Mouse (Mus musculus): ENCODE measurements around the gene Ccdc92.

The Ccdc92 gene

GRCm38 (mm10) chr5:124862013-124862866, at the start of gene Ccdc92, which contains the start of gene Zfp664:
TSS of gene Ccdc92 (minus strand) at chr5:124862424.
TSS of gene Zfp664 (plus strand) at chr5:124862691.
- peak; percentile 95 to 96 for DNase-seq (ENCODE audit: low read depth in 2 of 2, low spot score in 2 of 2)

GRCm38 (mm10) chr5:124908860-124909259, 46.6 kb upstream of the Ccdc92 start:
- peak; percentile 72 to 78 for DNase-seq (ENCODE audit: low read depth in 2 of 2, low spot score in 2 of 2)

- DNase-seq (ENCODE audit: low read depth in 2 of 2, low spot score in 2 of 2), result peak; percentile 44 to 57
Observed at GRCm38 (mm10) chr5:124906890-124907289, 44.7 kb upstream of the Ccdc92 start.

GRCm38 (mm10) chr5:124903852-124904251, 41.6 kb upstream of the Ccdc92 start:
- no peak for DNase-seq (ENCODE audit: low read depth in 2 of 2, low spot score in 2 of 2)

GRCm38 (mm10) chr5:124902195-124902594, 40.0 kb upstream of the Ccdc92 start:
- no peak for DNase-seq (ENCODE audit: low read depth in 2 of 2, low spot score in 2 of 2)

GRCm38 (mm10) chr5:124901675-124902074, 39.5 kb upstream of the Ccdc92 start:
- DNase-seq (ENCODE audit: low read depth in 2 of 2, low spot score in 2 of 2), result no peak

GRCm38 (mm10) chr5:124900738-124901490, 38.7 kb upstream of the Ccdc92 start:
- no peak for DNase-seq (ENCODE audit: low read depth in 2 of 2, low spot score in 2 of 2)

GRCm38 (mm10) chr5:124899945-124900631, 37.9 kb upstream of the Ccdc92 start:
- peak; percentile 87 to 90 for DNase-seq (ENCODE audit: low read depth in 2 of 2, low spot score in 2 of 2)

GRCm38 (mm10) chr5:124896135-124896534, 33.9 kb upstream of the Ccdc92 start:
- DNase-seq (ENCODE audit: low read depth in 2 of 2, low spot score in 2 of 2), result no peak

GRCm38 (mm10) chr5:124891921-124892370, 29.7 kb upstream of the Ccdc92 start:
- no peak for DNase-seq (ENCODE audit: low read depth in 2 of 2, low spot score in 2 of 2)

GRCm38 (mm10) chr5:124888661-124889060, 26.4 kb upstream of the Ccdc92 start:
- DNase-seq (ENCODE audit: low read depth in 2 of 2, low spot score in 2 of 2), result no peak

GRCm38 (mm10) chr5:124883877-124884276, 21.7 kb upstream of the Ccdc92 start:
- no peak for DNase-seq (ENCODE audit: low read depth in 2 of 2, low spot score in 2 of 2)

- DNase-seq (ENCODE audit: low read depth in 2 of 2, low spot score in 2 of 2), result no peak
Observed at GRCm38 (mm10) chr5:124879801-124880200, 17.6 kb upstream of the Ccdc92 start.

- no peak for DNase-seq (ENCODE audit: low read depth in 2 of 2, low spot score in 2 of 2)
Observed at GRCm38 (mm10) chr5:124879251-124879650, 17.0 kb upstream of the Ccdc92 start.

GRCm38 (mm10) chr5:124873890-124874601, 11.8 kb upstream of the Ccdc92 start:
- no peak for DNase-seq (ENCODE audit: low read depth in 2 of 2, low spot score in 2 of 2)

- peak in 1 of 2 experiments; percentile 25 for DNase-seq (ENCODE audit: low read depth in 2 of 2, low spot score in 2 of 2)
Observed at GRCm38 (mm10) chr5:124873096-124873495, 10.9 kb upstream of the Ccdc92 start.

GRCm38 (mm10) chr5:124872033-124872432, 9.8 kb upstream of the Ccdc92 start:
- DNase-seq (ENCODE audit: low read depth in 2 of 2, low spot score in 2 of 2), result no peak

GRCm38 (mm10) chr5:124868981-124869380, 6.8 kb upstream of the Ccdc92 start:
- DNase-seq (ENCODE audit: low read depth in 2 of 2, low spot score in 2 of 2), result peak; percentile 48 to 66

- peak; percentile 10 to 21 for DNase-seq (ENCODE audit: low read depth in 2 of 2, low spot score in 2 of 2)
Observed at GRCm38 (mm10) chr5:124862871-124863741, 882 bp upstream of the Ccdc92 start.

- peak; percentile 40 to 42 for DNase-seq (ENCODE audit: low read depth in 2 of 2, low spot score in 2 of 2)
Observed at GRCm38 (mm10) chr5:124861463-124861862, 761 bp downstream of the Ccdc92 start.

All from CD8-positive naive resting alpha-beta T cell, adult 2 months (primary cell).